Mouse (Mus musculus): ENCODE measurements at regions not wholly inside any gene's neighbourhood (a gene's known extent, or its start where the extent isn't known, plus 50 kb on each side); places are given as distances from the start of the nearest gene placed in this dataset.

DNA sequence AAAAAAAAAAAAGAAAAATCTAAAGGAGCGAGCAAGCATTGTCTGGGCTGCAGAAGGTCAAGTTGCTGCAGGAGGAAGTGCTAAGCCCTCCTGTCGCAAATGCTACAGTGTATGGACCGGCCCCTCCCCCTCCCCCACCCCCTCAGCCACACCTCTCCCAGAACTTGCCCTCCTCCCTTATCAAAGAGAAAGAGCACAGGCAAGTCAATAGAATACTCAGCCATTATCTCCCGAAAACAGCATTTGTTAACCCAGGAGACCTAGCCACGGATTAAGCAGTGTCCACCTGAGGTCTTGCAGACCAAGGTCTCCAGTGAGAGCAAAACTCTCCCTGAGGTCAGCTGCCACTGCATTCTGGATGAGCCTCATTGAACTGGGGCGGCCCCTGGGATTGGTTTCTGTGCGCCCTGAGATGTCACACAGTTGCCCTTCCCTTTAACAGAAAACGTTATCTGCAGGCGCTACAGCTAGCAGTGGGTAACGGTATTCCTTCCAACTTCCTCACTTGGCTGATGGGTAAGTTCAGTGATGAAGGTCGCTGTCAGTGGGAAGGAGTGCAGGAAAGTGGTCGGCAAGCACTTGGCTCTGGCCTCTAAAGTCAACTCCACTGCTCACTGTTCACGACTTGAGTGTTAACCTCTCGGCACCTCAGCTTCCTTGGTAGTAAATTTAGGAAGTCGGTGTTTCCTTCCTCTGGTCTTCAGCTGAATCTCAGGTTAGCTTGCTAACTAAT is 68.0 kb upstream of the Bach2 start:
- Histone ChIP-seq H3K27ac (replicated peaks) (no peak overlapping the region), H3K36me3 (no peaks in the 10 kb centered on the region), H3K4me2 (no peak overlapping the region), H3K4me3 (no peak overlapping the region), H3K4me1 (replicated peaks) (no peaks in the 10 kb centered on the region; the same call in 1 of the 2 replicates), H3K9me3 (no peaks in the 10 kb centered on the region), H3K9ac (no peak overlapping the region), H3K27me3 (no peaks in the 10 kb centered on the region)
- ATAC-seq (ENCODE audit: low FRiP score, low read depth): no peak
- WGBS: 68% methylated on average over 15 of the region's 15 CpGs

DNA sequence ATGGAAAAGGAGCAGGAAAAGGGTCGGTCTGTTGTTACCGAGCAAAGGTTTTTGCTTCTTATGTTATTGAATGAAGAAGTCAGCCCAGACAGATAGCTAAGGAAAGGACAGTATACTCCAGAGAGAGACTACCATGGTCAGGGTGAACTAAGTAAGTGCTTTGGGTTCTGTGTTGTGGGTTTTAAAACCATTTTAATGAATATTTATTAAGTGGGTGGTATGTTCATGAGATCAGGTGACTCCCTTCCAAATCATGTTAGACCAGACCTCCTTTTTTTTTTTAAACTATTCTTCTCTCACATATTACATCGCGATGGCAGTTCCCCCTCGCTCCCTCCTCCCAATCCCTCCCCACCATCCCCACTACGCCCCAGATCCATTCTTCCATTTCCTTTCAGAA is 67.3 kb upstream of the Bach2 start:
- Histone ChIP-seq H3K9me3 (no peaks in the 10 kb centered on the region), H3K9ac (no peak overlapping the region), H3K27me3 (no peaks in the 10 kb centered on the region), H3K36me3 (no peaks in the 10 kb centered on the region), H3K4me1 (replicated peaks) (no peaks in the 10 kb centered on the region; the same call in 1 of the 2 replicates), H3K4me3 (no peak overlapping the region), H3K4me2 (no peak overlapping the region), H3K27ac (replicated peaks) (no peak overlapping the region)
- ATAC-seq (ENCODE audit: low FRiP score, low read depth): no peak
- 96% methylated on average over 6 of the region's 6 CpGs for WGBS

DNA sequence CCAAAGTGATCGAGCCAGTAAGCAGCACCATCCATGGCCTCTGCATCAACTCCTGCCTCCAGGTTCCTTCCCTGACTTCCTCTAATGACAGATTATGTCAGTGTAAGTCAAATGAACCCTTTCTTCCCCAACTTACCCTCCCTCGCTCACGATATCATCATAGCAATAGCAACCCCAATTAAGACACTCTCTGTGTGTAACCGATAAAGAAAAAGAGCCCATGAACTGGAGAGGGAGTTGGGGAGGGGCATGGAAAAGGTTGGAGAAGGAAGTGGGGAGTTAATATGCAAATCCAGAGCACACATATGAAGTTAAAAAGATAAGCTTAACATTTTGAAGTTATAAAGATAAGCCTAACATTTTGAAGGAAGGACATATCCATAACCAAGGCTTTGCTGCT is 65.6 kb upstream of the Bach2 start:
- WGBS: 85% methylated on average over 4 of the region's 4 CpGs
- Histone ChIP-seq H3K4me1 (replicated peaks) (no peaks in the 10 kb centered on the region; the same call in 1 of the 2 replicates), H3K27me3 (no peaks in the 10 kb centered on the region), H3K9me3 (no peaks in the 10 kb centered on the region), H3K27ac (replicated peaks) (no peak overlapping the region), H3K4me2 (no peak overlapping the region), H3K4me3 (no peak overlapping the region), H3K9ac (no peak overlapping the region), H3K36me3 (no peaks in the 10 kb centered on the region)
- ATAC-seq (ENCODE audit: low FRiP score, low read depth): no peak

DNA sequence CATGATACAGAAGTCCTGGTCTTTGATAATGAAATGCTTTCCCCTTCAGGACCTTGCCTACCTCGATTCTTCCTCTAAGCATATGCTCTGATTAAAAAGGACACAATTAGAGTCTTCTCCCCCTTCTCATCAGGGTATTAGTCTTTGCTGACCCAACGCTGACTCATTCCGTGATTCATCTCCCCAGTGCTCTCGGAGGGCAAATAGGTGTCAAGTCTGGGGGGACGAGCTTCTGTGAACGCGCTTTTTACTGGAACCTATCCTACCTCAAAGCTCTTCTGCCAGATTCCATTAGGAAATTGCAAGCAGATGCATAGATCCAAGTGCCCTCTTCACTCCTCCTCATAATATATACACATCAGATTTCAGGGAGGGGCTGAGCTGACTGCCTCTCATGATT is 63.8 kb upstream of the Bach2 start:
- ATAC-seq (ENCODE audit: low FRiP score, low read depth): no peak
- no peak overlapping the region for H3K9ac ChIP-seq
- H3K9me3 ChIP-seq: no peaks in the 10 kb centered on the region
- H3K27ac ChIP-seq (replicated peaks): no peak overlapping the region
- no peaks in the 10 kb centered on the region for H3K36me3 ChIP-seq
- no peaks in the 10 kb centered on the region for H3K27me3 ChIP-seq
- no peak overlapping the region for H3K4me2 ChIP-seq
- H3K4me1 ChIP-seq (replicated peaks): no peaks in the 10 kb centered on the region; the same call in 1 of the 2 replicates
- WGBS: 77% methylated on average over 7 of the region's 7 CpGs
- no peak overlapping the region for H3K4me3 ChIP-seq

DNA sequence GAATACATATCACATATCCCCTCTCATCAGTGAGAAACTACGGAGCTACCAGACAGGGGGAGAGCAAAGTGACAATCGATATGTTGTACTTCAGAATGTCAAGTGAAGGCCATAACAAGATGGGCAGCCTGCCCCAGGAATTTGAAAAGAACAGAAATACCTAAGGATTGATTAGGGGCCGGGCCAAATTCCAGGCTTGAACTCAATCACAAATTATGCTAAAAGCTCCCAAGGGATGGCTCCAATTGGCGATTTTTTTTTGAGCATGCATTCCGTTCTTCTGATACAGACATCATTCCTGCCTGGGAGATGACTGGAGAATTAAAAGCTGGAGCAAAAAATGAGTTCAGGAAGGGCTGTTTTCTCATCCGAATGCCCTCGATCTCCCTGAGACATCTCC is 63.4 kb upstream of the Bach2 start:
- no peak overlapping the region for H3K9ac ChIP-seq
- no peaks in the 10 kb centered on the region for H3K27me3 ChIP-seq
- H3K4me2 ChIP-seq: no peak overlapping the region
- H3K4me3 ChIP-seq: no peak overlapping the region
- no peak overlapping the region for H3K27ac ChIP-seq (replicated peaks)
- no peak for ATAC-seq (ENCODE audit: low FRiP score, low read depth)
- H3K4me1 ChIP-seq (replicated peaks): no peaks in the 10 kb centered on the region; the same call in 1 of the 2 replicates
- 70% methylated on average over 7 of the region's 7 CpGs for WGBS
- H3K9me3 ChIP-seq: no peaks in the 10 kb centered on the region
- H3K36me3 ChIP-seq: no peaks in the 10 kb centered on the region

DNA sequence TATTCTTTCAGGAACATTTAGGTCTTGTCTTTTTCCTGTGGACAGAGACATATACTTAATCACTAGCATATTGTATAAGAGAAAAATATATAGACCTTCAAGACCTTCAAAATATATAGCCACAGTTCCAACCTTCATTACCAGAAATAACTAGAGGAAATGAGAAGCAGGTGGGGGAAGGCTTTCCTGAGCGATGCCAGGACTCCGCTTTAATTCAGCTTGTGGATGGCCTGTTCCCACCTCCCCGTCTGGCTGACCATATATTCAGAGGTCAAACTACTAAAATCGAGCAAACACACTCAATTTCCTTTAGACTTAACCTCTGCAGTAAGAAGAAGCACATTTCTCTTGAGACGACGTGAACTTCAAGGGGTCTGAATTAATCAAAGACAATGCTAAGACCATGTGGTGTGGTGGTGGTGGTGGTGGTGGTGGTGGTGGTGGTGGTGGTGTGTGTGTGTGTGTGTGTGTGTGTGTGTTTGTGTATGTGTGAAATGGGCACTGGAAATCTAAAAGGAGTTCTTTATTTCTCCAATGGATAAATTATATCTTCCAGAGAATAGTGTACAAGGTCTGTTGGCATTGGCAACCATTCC is 62.7 kb upstream of the Bach2 start:
- ATAC-seq (ENCODE audit: low FRiP score, low read depth): no peak
- no peaks in the 10 kb centered on the region for H3K9me3 ChIP-seq
- 45% methylated on average over 6 of the region's 6 CpGs for WGBS

DNA sequence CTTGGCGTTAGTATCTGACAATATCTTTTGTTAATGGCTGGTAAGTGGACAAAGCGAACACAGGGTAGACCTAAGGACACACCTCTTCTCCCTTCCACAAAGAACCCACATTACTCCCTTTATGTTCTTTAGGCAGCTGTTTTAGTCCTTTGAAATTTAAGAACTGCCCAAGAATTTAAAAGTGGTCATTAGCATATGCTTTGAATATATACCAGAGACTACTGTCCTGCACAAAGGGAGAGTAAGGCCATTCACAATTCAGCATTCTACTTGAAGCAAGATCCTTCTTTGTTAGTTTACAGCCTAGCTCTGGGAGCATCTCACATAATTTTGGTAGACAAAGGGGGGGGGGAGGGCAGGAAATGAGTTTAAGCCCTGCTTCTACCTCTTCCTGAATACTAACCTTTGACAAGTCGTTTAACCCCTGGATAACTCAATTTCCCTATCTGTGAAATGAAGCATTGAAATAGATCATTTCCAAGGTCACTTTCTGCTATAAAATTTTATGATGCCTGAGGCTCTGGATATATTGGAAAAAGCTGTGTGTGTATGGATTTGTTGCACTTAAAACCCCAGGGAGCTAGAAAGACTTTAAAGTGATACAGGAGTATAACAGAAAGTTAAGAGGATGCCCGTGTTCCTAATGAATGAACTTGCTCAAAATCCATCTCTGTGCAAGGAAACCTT is 62.0 kb upstream of the Bach2 start:
- WGBS: 35% methylated on average over 4 of the region's 4 CpGs
- no peaks in the 10 kb centered on the region; the same call in 1 of the 2 replicates for H3K4me1 ChIP-seq (replicated peaks)
- no peak for ATAC-seq (ENCODE audit: low FRiP score, low read depth)

More for the DNA sequence above, 62.7 kb upstream of the Bach2 start:
- Histone ChIP-seq H3K36me3 (no peaks in the 10 kb centered on the region), H3K4me1 (replicated peaks) (no peaks in the 10 kb centered on the region; the same call in 1 of the 2 replicates), H3K4me3 (no peak overlapping the region), H3K9ac (no peak overlapping the region), H3K27me3 (no peaks in the 10 kb centered on the region), H3K27ac (replicated peaks) (no peak overlapping the region), H3K4me2 (no peak overlapping the region)

DNA sequence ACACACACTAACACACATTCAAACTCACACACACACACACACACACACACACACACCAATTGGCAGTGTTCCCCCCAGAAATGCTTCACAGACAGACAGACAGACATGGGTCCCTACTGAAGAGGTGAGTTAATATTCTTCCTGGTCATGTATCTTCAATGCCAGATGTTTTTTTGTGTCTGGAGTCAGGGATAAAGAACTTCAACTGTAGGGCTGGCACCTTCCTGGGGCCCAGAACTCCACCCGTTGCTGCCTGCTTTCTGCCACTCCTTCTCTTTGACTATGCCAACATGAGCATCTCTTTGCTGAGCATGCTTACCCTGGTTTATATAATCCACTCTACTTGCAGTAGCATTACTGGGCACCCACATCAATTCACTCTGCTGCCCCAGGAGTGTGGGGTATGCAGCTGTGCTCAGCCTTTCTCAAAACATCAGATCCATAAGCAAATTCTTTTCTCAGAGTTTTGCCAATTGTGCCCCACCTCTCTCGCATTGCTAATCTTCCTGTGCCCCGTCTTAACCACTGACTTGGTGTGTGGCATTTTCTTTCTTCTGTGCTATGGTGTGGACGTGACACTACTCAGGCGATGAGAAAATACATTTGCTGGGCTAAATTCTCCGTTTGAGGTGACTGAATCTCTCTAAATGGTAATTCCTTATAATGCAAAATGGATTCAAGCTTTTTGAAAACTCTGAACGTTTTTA is 60.5 kb upstream of the Bach2 start:
- no peaks in the 10 kb centered on the region for H3K27me3 ChIP-seq
- ATAC-seq (ENCODE audit: low FRiP score, low read depth): no peak
- H3K4me3 ChIP-seq: no peak overlapping the region
- no peak overlapping the region for H3K4me2 ChIP-seq
- 77% methylated on average over 7 of the region's 7 CpGs for WGBS
- H3K9ac ChIP-seq: no peak overlapping the region
- no peaks in the 10 kb centered on the region; the same call in 1 of the 2 replicates for H3K4me1 ChIP-seq (replicated peaks)
- no peak overlapping the region for H3K27ac ChIP-seq (replicated peaks)
- H3K9me3 ChIP-seq: no peaks in the 10 kb centered on the region
- H3K36me3 ChIP-seq: no peaks in the 10 kb centered on the region

More for the DNA sequence above, 62.0 kb upstream of the Bach2 start:
- Histone ChIP-seq H3K27ac (replicated peaks) (no peak overlapping the region), H3K9me3 (no peaks in the 10 kb centered on the region), H3K9ac (no peak overlapping the region), H3K27me3 (no peaks in the 10 kb centered on the region), H3K36me3 (no peaks in the 10 kb centered on the region), H3K4me3 (no peak overlapping the region), H3K4me2 (no peak overlapping the region)

DNA sequence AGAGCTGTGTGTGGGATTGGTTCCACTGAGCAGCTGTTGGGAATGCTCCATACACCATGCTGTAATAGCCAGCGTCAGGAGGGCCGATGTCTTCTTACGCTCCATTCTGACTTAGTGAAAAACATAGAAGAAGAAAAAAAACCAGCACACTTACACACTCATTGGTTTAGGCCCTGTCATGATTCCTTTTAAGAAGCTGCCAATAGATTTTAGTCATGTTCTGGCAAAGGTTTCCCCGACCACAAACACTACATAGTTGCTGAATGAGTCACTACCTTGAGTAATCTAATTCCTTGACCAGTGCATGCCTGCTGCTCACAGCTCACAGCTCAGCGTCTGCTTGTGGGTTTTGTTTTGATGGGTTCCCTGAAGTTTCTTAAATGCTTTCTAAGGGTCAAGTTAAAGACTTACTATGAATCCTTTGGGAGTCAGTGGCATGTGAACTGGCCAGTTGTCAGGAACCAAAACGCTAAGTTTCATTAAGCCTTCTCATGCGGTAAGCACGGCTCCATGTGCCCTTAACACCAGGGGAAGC is 58.8 kb upstream of the Bach2 start:
- Histone ChIP-seq H3K4me3 (no peak overlapping the region), H3K9me3 (no peaks in the 10 kb centered on the region), H3K36me3 (no peaks in the 10 kb centered on the region), H3K4me1 (replicated peaks) (no peaks in the 10 kb centered on the region; the same call in 1 of the 2 replicates), H3K9ac (no peak overlapping the region), H3K27ac (replicated peaks) (no peak overlapping the region), H3K27me3 (no peaks in the 10 kb centered on the region), H3K4me2 (no peak overlapping the region)
- ATAC-seq (ENCODE audit: low FRiP score, low read depth): no peak; the same call in 1 of the 2 replicates
- 58% methylated on average over 8 of the region's 8 CpGs for WGBS

DNA sequence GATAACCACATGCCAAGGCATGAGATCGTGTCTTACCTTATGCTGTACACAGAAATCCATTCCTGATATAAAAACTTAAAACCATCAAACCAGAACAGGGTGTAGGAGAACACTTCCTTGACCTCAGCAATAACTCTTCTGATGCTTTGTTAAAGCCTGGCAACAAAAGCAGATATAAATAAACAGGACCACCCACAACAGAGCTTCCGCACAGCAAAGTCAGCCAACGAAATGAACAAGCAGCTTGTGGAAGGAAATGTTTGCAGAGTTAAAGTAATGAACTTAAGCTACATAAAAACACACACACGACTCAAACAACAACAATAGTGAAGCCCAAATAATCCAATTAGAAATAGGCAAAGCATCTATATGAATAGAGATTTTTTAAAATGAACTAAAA is 54.8 kb upstream of the Bach2 start:
- Histone ChIP-seq H3K4me2 (no peak overlapping the region), H3K4me3 (no peak overlapping the region), H3K4me1 (replicated peaks) (no peaks in the 10 kb centered on the region), H3K9me3 (no peaks in the 10 kb centered on the region), H3K27me3 (no peaks in the 10 kb centered on the region), H3K9ac (no peak overlapping the region), H3K27ac (replicated peaks) (no peak overlapping the region), H3K36me3 (no peaks in the 10 kb centered on the region)
- ATAC-seq (ENCODE audit: low FRiP score, low read depth): no peak
- WGBS: 88% methylated on average over 4 of the region's 4 CpGs

DNA sequence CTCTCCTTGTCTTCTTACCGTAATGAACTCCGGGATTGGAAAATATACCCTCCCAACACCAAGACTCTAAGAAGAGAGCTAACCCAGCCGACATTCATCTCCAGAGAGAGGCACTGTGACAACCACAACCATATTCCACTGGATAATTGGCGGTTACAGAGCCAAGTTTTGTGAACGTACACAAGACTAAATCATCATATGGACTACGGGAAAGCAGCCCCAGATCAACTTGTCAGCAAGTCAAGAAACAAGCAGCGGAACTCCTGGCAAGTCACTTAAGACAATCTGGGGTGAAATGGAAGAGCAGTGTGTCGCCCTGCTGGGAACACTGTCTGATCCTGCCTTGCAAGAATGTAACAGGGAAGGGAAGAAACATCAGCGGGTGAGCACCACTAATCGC is 52.6 kb upstream of the Bach2 start:
- Histone ChIP-seq H3K27ac (replicated peaks) (no peak overlapping the region), H3K4me3 (no peak overlapping the region), H3K9ac (no peak overlapping the region), H3K4me2 (no peak overlapping the region), H3K9me3 (no peaks in the 10 kb centered on the region), H3K36me3 (no peaks in the 10 kb centered on the region), H3K27me3 (no peaks in the 10 kb centered on the region), H3K4me1 (replicated peaks) (no peaks in the 10 kb centered on the region)
- 81% methylated on average over 10 of the region's 10 CpGs for WGBS
- no peak for ATAC-seq (ENCODE audit: low FRiP score, low read depth)

DNA sequence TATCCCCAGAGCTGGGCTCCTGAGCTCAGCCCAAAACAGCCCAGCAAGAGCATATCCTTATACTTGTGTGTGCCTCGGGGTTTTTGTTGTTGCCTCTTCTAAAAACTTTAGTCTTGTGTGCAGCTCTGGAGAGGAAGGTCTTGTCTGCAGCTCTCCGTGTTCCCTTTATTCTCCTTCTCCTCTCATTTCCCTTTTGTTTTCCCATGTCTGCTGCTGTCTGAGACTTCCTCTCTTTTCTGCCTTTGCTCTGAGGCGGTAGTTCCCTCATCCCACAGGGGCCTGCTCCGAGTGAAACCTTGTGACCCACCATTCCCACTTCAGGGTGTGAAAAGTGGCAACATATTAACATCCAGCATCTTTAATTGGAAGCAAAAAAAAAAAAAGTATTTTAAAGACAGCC is 51.5 kb upstream of the Bach2 start:
- 52% methylated on average over 4 of the region's 4 CpGs for WGBS
- no peaks in the 10 kb centered on the region for H3K27me3 ChIP-seq
- no peak overlapping the region for H3K9ac ChIP-seq
- no peak overlapping the region for H3K4me3 ChIP-seq
- no peaks in the 10 kb centered on the region for H3K4me1 ChIP-seq (replicated peaks)
- H3K9me3 ChIP-seq: no peaks in the 10 kb centered on the region
- no peak for ATAC-seq (ENCODE audit: low FRiP score, low read depth)
- no peak overlapping the region for H3K27ac ChIP-seq (replicated peaks)
- H3K4me2 ChIP-seq: no peak overlapping the region
- no peaks in the 10 kb centered on the region for H3K36me3 ChIP-seq
